Mouse (Mus musculus): Measurements from ENCODE around the gene Prrg4. TPM values are rescaled to one million over a fixed set of nuclear protein-coding genes. Genes with fewer than 3 reads are reported as not detected.
"Not testable (repeated sequence)": the region's sequence is repeated elsewhere in the genome, so short reads cannot be mapped to it uniquely, and the experiment has no call there.

The Prrg4 gene
- polyA plus RNA-seq, 1 experiment, result 0.35 TPM

- Histone ChIP-seq H3K27me3 (replicated peaks) (peaks cover 2% of the 10 kb centered on the region), H3K4me3 (replicated peaks) (no peak overlapping the region), H3K4me1 (no peaks in the 10 kb centered on the region), H3K36me3 (replicated peaks; ENCODE audit: low read length) (no peaks in the 10 kb centered on the region), H3K9me3 (no peaks in the 10 kb centered on the region)
- no peak for TF ChIP-seq FLI1 (IDR thresholded peaks at IDR 0.05; ENCODE audit: low read length)
- TF ChIP-seq GATA1 (IDR thresholded peaks at IDR 0.05; ENCODE audit: borderline replicate concordance, low read length), result no peak
Observed at GRCm38 (mm10) chr2:104859060-104859459, 9.4 kb upstream of the Prrg4 start.

DNA sequence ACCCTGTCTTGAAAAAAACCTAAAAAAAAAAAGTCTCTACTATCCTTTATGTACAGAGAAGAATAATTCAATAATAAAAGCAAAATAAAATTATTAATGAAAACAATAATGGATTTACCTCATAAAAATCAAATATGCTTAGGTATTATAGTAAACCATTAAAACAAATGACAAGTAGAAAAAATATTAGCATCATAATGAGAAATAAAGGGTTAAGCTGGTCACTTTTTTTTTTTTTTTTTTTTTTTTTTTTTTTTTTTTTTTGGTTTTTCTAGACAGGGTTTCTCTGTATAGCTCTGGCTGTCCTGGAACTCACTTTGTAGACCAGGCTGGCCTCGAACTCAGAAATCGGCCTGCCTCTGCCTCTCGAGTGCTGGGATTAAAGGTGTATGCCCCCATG is 8.4 kb upstream of the Prrg4 start:
- H3K4me3 ChIP-seq (replicated peaks); H3K27me3 ChIP-seq (replicated peaks); H3K9me3 ChIP-seq; H3K36me3 ChIP-seq (replicated peaks; ENCODE audit: low read length); H3K4me1 ChIP-seq: not testable (repeated sequence)

GRCm38 (mm10) chr2:104856218-104856617 is 6.5 kb upstream of the Prrg4 start:
- TF ChIP-seq FLI1 (IDR thresholded peaks at IDR 0.05; ENCODE audit: low read length) (no peak), GATA1 (IDR thresholded peaks at IDR 0.05; ENCODE audit: borderline replicate concordance, low read length) (no peak)
- Histone ChIP-seq H3K4me3 (replicated peaks) (no peak overlapping the region), H3K27me3 (replicated peaks) (peaks cover 17% of the 10 kb centered on the region), H3K9me3 (no peaks in the 10 kb centered on the region), H3K36me3 (replicated peaks; ENCODE audit: low read length) (no peaks in the 10 kb centered on the region), H3K4me1 (peaks cover 6% of the 10 kb centered on the region; the same call in 1 of the 2 replicates)

DNA sequence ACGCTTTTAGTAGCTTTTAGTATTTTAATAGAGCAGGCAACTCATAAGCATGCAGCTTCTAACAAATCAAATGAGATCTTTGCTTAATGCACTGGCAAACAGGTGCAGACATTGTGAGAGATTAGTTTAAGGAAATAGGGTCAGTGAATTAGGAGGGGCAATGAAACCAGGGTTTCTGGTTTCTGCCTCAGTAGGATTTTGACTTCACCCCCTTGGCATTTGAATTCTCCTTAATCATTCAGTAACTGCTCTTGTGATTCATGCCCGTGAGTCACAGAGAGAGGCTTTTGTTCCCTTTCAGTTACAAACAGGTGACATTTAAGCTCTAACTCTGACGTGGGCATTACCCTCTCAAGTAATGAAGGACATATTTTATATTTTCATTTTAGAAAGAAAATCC is 6.1 kb upstream of the Prrg4 start:
- peaks cover 21% of the 10 kb centered on the region for H3K27me3 ChIP-seq (replicated peaks)
- TF ChIP-seq FLI1 (IDR thresholded peaks at IDR 0.05; ENCODE audit: low read length), result no peak
- TF ChIP-seq GATA1 (IDR thresholded peaks at IDR 0.05; ENCODE audit: borderline replicate concordance, low read length), result no peak
- no peaks in the 10 kb centered on the region for H3K36me3 ChIP-seq (replicated peaks; ENCODE audit: low read length)
- H3K4me1 ChIP-seq, result peaks cover 6% of the 10 kb centered on the region; the same call in 1 of the 2 replicates
- no peaks in the 10 kb centered on the region for H3K9me3 ChIP-seq
- no peak overlapping the region for H3K4me3 ChIP-seq (replicated peaks)

GRCm38 (mm10) chr2:104854836-104855235 is 5.2 kb upstream of the Prrg4 start:
- H3K36me3 ChIP-seq (replicated peaks; ENCODE audit: low read length), result no peaks in the 10 kb centered on the region
- no peak overlapping the region for H3K4me3 ChIP-seq (replicated peaks)
- no peak for TF ChIP-seq GATA1 (IDR thresholded peaks at IDR 0.05; ENCODE audit: borderline replicate concordance, low read length)
- H3K9me3 ChIP-seq, result no peaks in the 10 kb centered on the region
- H3K27me3 ChIP-seq (replicated peaks), result peaks cover 27% of the 10 kb centered on the region
- peaks cover 7% of the 10 kb centered on the region for H3K4me1 ChIP-seq

GRCm38 (mm10) chr2:104852546-104852945 is 2.9 kb upstream of the Prrg4 start:
- TF ChIP-seq FLI1 (IDR thresholded peaks at IDR 0.05; ENCODE audit: low read length) (no peak), GATA1 (IDR thresholded peaks at IDR 0.05; ENCODE audit: borderline replicate concordance, low read length) (no peak)
- Histone ChIP-seq H3K4me3 (replicated peaks) (no peak overlapping the region), H3K4me1 (peaks cover 30% of the 10 kb centered on the region), H3K9me3 (no peaks in the 10 kb centered on the region), H3K27me3 (replicated peaks) (peaks cover 32% of the 10 kb centered on the region), H3K36me3 (replicated peaks; ENCODE audit: low read length) (no peaks in the 10 kb centered on the region)

GRCm38 (mm10) chr2:104851686-104852085 is 2.0 kb upstream of the Prrg4 start:
- H3K4me1 ChIP-seq, result peaks cover 36% of the 10 kb centered on the region
- H3K9me3 ChIP-seq, result no peaks in the 10 kb centered on the region
- no peak overlapping the region for H3K4me3 ChIP-seq (replicated peaks)
- no peaks in the 10 kb centered on the region for H3K36me3 ChIP-seq (replicated peaks; ENCODE audit: low read length)
- H3K27me3 ChIP-seq (replicated peaks), result peaks cover 32% of the 10 kb centered on the region
- no peak for TF ChIP-seq FLI1 (IDR thresholded peaks at IDR 0.05; ENCODE audit: low read length)
- no peak for TF ChIP-seq GATA1 (IDR thresholded peaks at IDR 0.05; ENCODE audit: borderline replicate concordance, low read length)

GRCm38 (mm10) chr2:104849991-104850359 is 299 bp upstream of the Prrg4 start:
- Histone ChIP-seq H3K4me1 (peaks cover 41% of the 10 kb centered on the region), H3K4me3 (replicated peaks) (peak overlapping the region; percentile 97), H3K9me3 (no peaks in the 10 kb centered on the region), H3K36me3 (replicated peaks; ENCODE audit: low read length) (no peaks in the 10 kb centered on the region), H3K27me3 (replicated peaks) (peaks cover 32% of the 10 kb centered on the region)
- TF ChIP-seq FLI1 (IDR thresholded peaks at IDR 0.05; ENCODE audit: low read length) (no peak), GATA1 (IDR thresholded peaks at IDR 0.05; ENCODE audit: borderline replicate concordance, low read length) (no peak)

DNA sequence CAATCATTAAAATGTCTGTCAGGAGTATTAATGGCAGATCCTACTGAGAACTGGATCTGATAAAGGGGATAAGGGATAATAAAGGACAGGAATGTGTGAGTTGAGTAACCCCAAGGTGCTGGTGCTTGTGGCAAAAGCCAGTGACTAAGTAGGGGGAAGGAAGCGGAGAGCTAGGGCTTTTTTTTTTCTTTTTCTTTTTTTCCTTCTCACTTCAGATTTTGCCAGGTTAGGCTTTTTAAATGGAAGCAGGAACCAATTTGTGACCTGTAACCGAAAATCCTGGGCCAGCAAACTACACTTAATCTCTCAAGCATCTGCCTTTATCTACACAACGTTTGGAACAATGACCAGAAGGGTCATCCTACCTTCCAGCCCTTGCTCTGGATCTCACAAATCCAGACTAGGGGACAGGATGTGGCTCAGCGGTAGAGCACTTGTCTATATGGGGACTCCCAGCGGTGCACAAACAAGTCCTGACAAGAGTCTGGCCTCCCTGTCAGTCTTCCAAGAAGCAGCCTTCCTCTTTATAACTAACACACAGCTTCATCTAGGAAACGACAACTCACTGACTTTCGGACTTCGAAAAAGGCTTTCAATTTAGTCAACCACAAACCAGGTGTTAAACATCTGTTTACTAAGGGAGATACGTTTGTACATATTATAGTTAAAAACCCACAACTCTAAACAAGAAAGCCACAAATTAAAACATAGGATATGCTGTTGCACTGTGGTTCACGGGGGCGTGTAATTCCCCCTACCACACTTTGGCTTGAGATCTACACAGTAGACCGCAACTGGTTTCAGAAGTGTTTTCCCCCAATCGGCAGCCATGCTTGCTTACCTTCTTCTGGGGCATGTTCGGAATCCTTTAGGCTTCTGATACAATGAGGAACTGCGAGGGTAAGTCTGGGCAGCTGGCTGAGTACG is 1.2 kb downstream of the Prrg4 start:
- Histone ChIP-seq H3K36me3 (replicated peaks; ENCODE audit: low read length) (no peaks in the 10 kb centered on the region), H3K9me3 (no peaks in the 10 kb centered on the region), H3K4me1 (peaks cover 40% of the 10 kb centered on the region), H3K4me3 (replicated peaks) (peak overlapping the region; percentile 97), H3K27me3 (replicated peaks) (peaks cover 30% of the 10 kb centered on the region)
- TF ChIP-seq FLI1 (IDR thresholded peaks at IDR 0.05; ENCODE audit: low read length), result no peak
- no peak for TF ChIP-seq GATA1 (IDR thresholded peaks at IDR 0.05; ENCODE audit: borderline replicate concordance, low read length)

DNA sequence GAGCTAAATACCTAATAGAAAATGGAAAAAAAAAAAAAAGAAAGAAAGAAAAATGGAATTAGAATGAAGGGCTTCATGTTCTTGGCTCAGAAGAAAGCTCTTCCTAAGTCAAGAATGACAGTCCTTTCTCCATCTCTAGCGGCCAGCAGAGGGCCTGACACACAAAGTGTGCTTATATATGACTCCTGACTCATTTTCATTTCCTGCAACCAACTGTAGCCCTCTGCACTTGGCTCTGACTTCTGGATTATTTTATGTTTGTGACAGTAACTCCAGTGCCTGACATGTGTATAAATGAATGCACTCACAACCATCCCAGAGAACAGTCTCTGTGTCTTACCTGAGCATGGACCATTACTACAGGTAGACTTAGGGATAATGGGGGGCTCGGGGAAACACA is 2.0 kb downstream of the Prrg4 start:
- peaks cover 28% of the 10 kb centered on the region for H3K27me3 ChIP-seq (replicated peaks)
- H3K4me1 ChIP-seq, result peaks cover 38% of the 10 kb centered on the region
- TF ChIP-seq GATA1 (IDR thresholded peaks at IDR 0.05; ENCODE audit: borderline replicate concordance, low read length), result no peak
- no peak for TF ChIP-seq FLI1 (IDR thresholded peaks at IDR 0.05; ENCODE audit: low read length)
- H3K36me3 ChIP-seq (replicated peaks; ENCODE audit: low read length), result no peaks in the 10 kb centered on the region
- peak overlapping the region; percentile 74 for H3K4me3 ChIP-seq (replicated peaks)
- no peaks in the 10 kb centered on the region for H3K9me3 ChIP-seq
